Mouse (Mus musculus): Measurements from ENCODE around the gene Dhx40. TPM values are rescaled to one million over a fixed set of nuclear protein-coding genes. Genes with fewer than 3 reads are reported as not detected.
A peak's percentile ranks its signal among the peaks of the same experiment; 100 is the strongest.
"Not testable (repeated sequence)": the region's sequence is repeated elsewhere in the genome, so short reads cannot be mapped to it uniquely, and the experiment has no call there.

Gene Dhx40
- total and polyA plus RNA-seq, 3 experiments = 6.2 to 24.7 (median 23.5) TPM

- TF ChIP-seq GATA1 (IDR thresholded peaks at IDR 0.05; ENCODE audit: borderline replicate concordance, low read length) (no peak), GATA2 (IDR thresholded peaks at IDR 0.05; ENCODE audit: borderline replicate concordance, low read depth, low read length) (no peak), CTCF (IDR thresholded peaks at IDR 0.05; ENCODE audit: low read depth, low read length) (no peak), POLR2AphosphoS5 (IDR thresholded peaks at IDR 0.05; ENCODE audit: insufficient replicate concordance, low read depth, low read length) (no peak), TAL1 (conservative IDR thresholded peaks at IDR 0.05; ENCODE audit: low read depth, low read length) (no peak)
- ATAC-seq (ENCODE audit: extremely low read depth, insufficient number of reproducible peaks, low FRiP score, poor library complexity, severe bottlenecking) = no peak
Observed at GRCm38 (mm10) chr11:86749776-86750423, 57.6 kb downstream of the Dhx40 start.

GRCm38 (mm10) chr11:86745634-86746404, 61.7 kb downstream of the Dhx40 start:
- Histone ChIP-seq H3K9me3 (replicated peaks) (no peaks in the 10 kb centered on the region), H3K36me3 (replicated peaks) (peaks cover 25% of the 10 kb centered on the region), H3K4me1 (ENCODE audit: insufficient read depth, low read depth, low read length) (peaks cover 84% of the 10 kb centered on the region), H3K27me3 (ENCODE audit: insufficient read depth, low read length) (no peaks in the 10 kb centered on the region), H3K4me3 (ENCODE audit: low read depth, low read length) (no peak overlapping the region; the same call in 1 of the 2 replicates)
- no peak for ATAC-seq (ENCODE audit: extremely low read depth, insufficient number of reproducible peaks, low FRiP score, poor library complexity, severe bottlenecking)
- DNase-seq (ENCODE audit: low spot score) = no peak
- no peak for TF ChIP-seq POLR2AphosphoS5 (IDR thresholded peaks at IDR 0.05; ENCODE audit: insufficient replicate concordance, low read depth, low read length)
- TF ChIP-seq TAL1 (conservative IDR thresholded peaks at IDR 0.05; ENCODE audit: low read depth, low read length) = no peak
- no peak for TF ChIP-seq GATA1 (IDR thresholded peaks at IDR 0.05; ENCODE audit: borderline replicate concordance, low read length)
- no peak for TF ChIP-seq GATA2 (IDR thresholded peaks at IDR 0.05; ENCODE audit: borderline replicate concordance, low read depth, low read length)
- no peak for TF ChIP-seq CTCF (IDR thresholded peaks at IDR 0.05; ENCODE audit: low read depth, low read length)

More at GRCm38 (mm10) chr11:86749776-86750423, 57.6 kb downstream of the Dhx40 start:
- peaks cover 45% of the 10 kb centered on the region for H3K36me3 ChIP-seq (replicated peaks)
- peaks cover 81% of the 10 kb centered on the region for H3K4me1 ChIP-seq (ENCODE audit: insufficient read depth, low read depth, low read length)
- H3K27me3 ChIP-seq (ENCODE audit: insufficient read depth, low read length) = no peaks in the 10 kb centered on the region
- DNase-seq (ENCODE audit: low spot score) = no peak
- H3K4me3 ChIP-seq (ENCODE audit: low read depth, low read length) = no peak overlapping the region
- no peaks in the 10 kb centered on the region for H3K9me3 ChIP-seq (replicated peaks)

GRCm38 (mm10) chr11:86742605-86743004, 64.9 kb downstream of the Dhx40 start:
- H3K4me3 ChIP-seq (ENCODE audit: low read depth, low read length) = no peak overlapping the region
- TF ChIP-seq TAL1 (conservative IDR thresholded peaks at IDR 0.05; ENCODE audit: low read depth, low read length) (peak; percentile 100), GATA1 (IDR thresholded peaks at IDR 0.05; ENCODE audit: borderline replicate concordance, low read length) (no peak), POLR2AphosphoS5 (IDR thresholded peaks at IDR 0.05; ENCODE audit: insufficient replicate concordance, low read depth, low read length) (no peak)
- H3K4me1 ChIP-seq (ENCODE audit: insufficient read depth, low read depth, low read length) = peaks cover 82% of the 10 kb centered on the region
- H3K9me3 ChIP-seq (replicated peaks) = no peaks in the 10 kb centered on the region
- peak; percentile 42 for DNase-seq (ENCODE audit: low spot score)
- H3K27me3 ChIP-seq (ENCODE audit: insufficient read depth, low read length) = no peaks in the 10 kb centered on the region
- peaks cover 18% of the 10 kb centered on the region for H3K36me3 ChIP-seq (replicated peaks)
- ATAC-seq (ENCODE audit: extremely low read depth, insufficient number of reproducible peaks, low FRiP score, poor library complexity, severe bottlenecking) = peak; percentile 96

- peaks cover 22% of the 10 kb centered on the region for H3K36me3 ChIP-seq (replicated peaks)
- no peaks in the 10 kb centered on the region for H3K27me3 ChIP-seq (ENCODE audit: insufficient read depth, low read length)
- no peak for DNase-seq (ENCODE audit: low spot score)
- ATAC-seq (ENCODE audit: extremely low read depth, insufficient number of reproducible peaks, low FRiP score, poor library complexity, severe bottlenecking) = no peak
- no peaks in the 10 kb centered on the region for H3K9me3 ChIP-seq (replicated peaks)
- TF ChIP-seq TAL1 (conservative IDR thresholded peaks at IDR 0.05; ENCODE audit: low read depth, low read length) = no peak
- TF ChIP-seq GATA2 (IDR thresholded peaks at IDR 0.05; ENCODE audit: borderline replicate concordance, low read depth, low read length) = no peak
- no peak for TF ChIP-seq POLR2AphosphoS5 (IDR thresholded peaks at IDR 0.05; ENCODE audit: insufficient replicate concordance, low read depth, low read length)
- TF ChIP-seq GATA1 (IDR thresholded peaks at IDR 0.05; ENCODE audit: borderline replicate concordance, low read length) = no peak
- TF ChIP-seq CTCF (IDR thresholded peaks at IDR 0.05; ENCODE audit: low read depth, low read length) = no peak
- H3K4me1 ChIP-seq (ENCODE audit: insufficient read depth, low read depth, low read length) = peaks cover 78% of the 10 kb centered on the region
- no peak overlapping the region for H3K4me3 ChIP-seq (ENCODE audit: low read depth, low read length)
Observed at GRCm38 (mm10) chr11:86741505-86741904, 66.0 kb downstream of the Dhx40 start.

- Histone ChIP-seq H3K36me3 (replicated peaks) (peaks cover 27% of the 10 kb centered on the region), H3K4me1 (ENCODE audit: insufficient read depth, low read depth, low read length) (peaks cover 61% of the 10 kb centered on the region), H3K4me3 (ENCODE audit: low read depth, low read length) (no peak overlapping the region; the same call in 1 of the 2 replicates), H3K9me3 (replicated peaks) (no peaks in the 10 kb centered on the region), H3K27me3 (ENCODE audit: insufficient read depth, low read length) (no peaks in the 10 kb centered on the region)
- TF ChIP-seq GATA1 (IDR thresholded peaks at IDR 0.05; ENCODE audit: borderline replicate concordance, low read length) (no peak), TAL1 (conservative IDR thresholded peaks at IDR 0.05; ENCODE audit: low read depth, low read length) (no peak), CTCF (IDR thresholded peaks at IDR 0.05; ENCODE audit: low read depth, low read length) (no peak), POLR2AphosphoS5 (IDR thresholded peaks at IDR 0.05; ENCODE audit: insufficient replicate concordance, low read depth, low read length) (no peak), GATA2 (IDR thresholded peaks at IDR 0.05; ENCODE audit: borderline replicate concordance, low read depth, low read length) (no peak)
- ATAC-seq (ENCODE audit: extremely low read depth, insufficient number of reproducible peaks, low FRiP score, poor library complexity, severe bottlenecking) = no peak
- DNase-seq (ENCODE audit: low spot score) = no peak
Observed at GRCm38 (mm10) chr11:86739470-86739869, 68.1 kb downstream of the Dhx40 start.

- H3K36me3 ChIP-seq (replicated peaks) = peaks cover 32% of the 10 kb centered on the region
- H3K4me3 ChIP-seq (ENCODE audit: low read depth, low read length) = no peak overlapping the region; the same call in 1 of the 2 replicates
- TF ChIP-seq POLR2AphosphoS5 (IDR thresholded peaks at IDR 0.05; ENCODE audit: insufficient replicate concordance, low read depth, low read length) = no peak
- TF ChIP-seq CTCF (IDR thresholded peaks at IDR 0.05; ENCODE audit: low read depth, low read length) = no peak
- TF ChIP-seq TAL1 (conservative IDR thresholded peaks at IDR 0.05; ENCODE audit: low read depth, low read length) = no peak
- TF ChIP-seq GATA1 (IDR thresholded peaks at IDR 0.05; ENCODE audit: borderline replicate concordance, low read length) = no peak
- TF ChIP-seq GATA2 (IDR thresholded peaks at IDR 0.05; ENCODE audit: borderline replicate concordance, low read depth, low read length) = no peak
- ATAC-seq (ENCODE audit: extremely low read depth, insufficient number of reproducible peaks, low FRiP score, poor library complexity, severe bottlenecking) (no peak), DNase-seq (ENCODE audit: low spot score) (no peak)
- no peaks in the 10 kb centered on the region for H3K27me3 ChIP-seq (ENCODE audit: insufficient read depth, low read length)
- H3K9me3 ChIP-seq (replicated peaks) = no peaks in the 10 kb centered on the region
- peaks cover 58% of the 10 kb centered on the region for H3K4me1 ChIP-seq (ENCODE audit: insufficient read depth, low read depth, low read length)
Observed at GRCm38 (mm10) chr11:86738956-86739355, 68.6 kb downstream of the Dhx40 start.

- not testable (repeated sequence) for ATAC-seq (ENCODE audit: extremely low read depth, insufficient number of reproducible peaks, low FRiP score, poor library complexity, severe bottlenecking); DNase-seq (ENCODE audit: low spot score); H3K27me3 ChIP-seq (ENCODE audit: insufficient read depth, low read length); H3K9me3 ChIP-seq (replicated peaks); H3K4me3 ChIP-seq (ENCODE audit: low read depth, low read length)
- Histone ChIP-seq H3K4me1 (ENCODE audit: insufficient read depth, low read depth, low read length) (peaks cover 52% of the 10 kb centered on the region), H3K36me3 (replicated peaks) (peaks cover 38% of the 10 kb centered on the region)
Observed at GRCm38 (mm10) chr11:86738308-86738707, 69.2 kb downstream of the Dhx40 start.

Measured in G1E (cell line).